8 mouse cellular contexts compared by ENCODE assay signal in the genomic region with DNA sequence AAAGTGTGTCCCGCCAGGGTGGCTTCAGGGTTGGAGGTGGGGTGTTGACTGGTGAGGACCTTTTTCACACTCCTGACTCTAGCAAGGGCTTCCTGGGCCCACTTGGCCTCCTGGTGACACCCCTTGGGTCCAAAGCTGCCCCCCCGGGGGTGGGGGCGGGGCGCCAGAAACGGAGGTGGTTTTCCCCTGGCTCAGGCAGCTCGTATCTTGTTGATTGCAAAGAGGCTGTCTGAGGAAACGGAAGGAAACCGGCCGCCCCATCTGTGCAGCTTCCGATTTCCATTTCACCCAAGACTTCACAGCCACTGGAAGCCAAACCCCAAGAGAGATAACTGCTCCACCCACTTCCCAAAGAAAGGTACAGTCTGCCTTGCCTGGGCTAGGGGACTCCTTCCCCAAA. TPM values are rescaled to one million over a fixed set of nuclear protein-coding genes. Genes with fewer than 3 reads are reported as not detected.
DNase-seq lines count a peak whose midpoint lies in the region; ATAC-seq and TF ChIP-seq lines count a peak whose summit lies in the region.
"Had no signal": no experiment of that assay in that cellular context is flagged by ENCODE, and none has a peak within 500 bp of the region (broad histone marks: within the 10 kb centered on the region; RNA-seq: fewer than 3 reads in every experiment).

No protein-coding gene starts in this region.

- TF ChIP-seq CTCF in lung, postnatal 0 days (IDR thresholded peaks at IDR 0.05): no peak

- DNase-seq in CD8-positive naive resting alpha-beta T cell, adult 2 months (ENCODE audit: low read depth in 2 of 2, low spot score in 2 of 2): peak; percentile 52 to 66
- peak; percentile 79 for DNase-seq in T-cell, adult 2 months (ENCODE audit: low spot score)
- DNase-seq in lung, postnatal 0 days (ENCODE audit: low spot score): no peak
- DNase-seq in spleen, postnatal 36 days (ENCODE audit: low spot score in 2 of 2): peak; percentile 88 to 90
- no peak for DNase-seq in gastrocnemius, postnatal 14 days
- DNase-seq in left cerebral cortex, postnatal 25 days (ENCODE audit: low spot score in 2 of 2): no peak

- no peak overlapping the region for H3K9ac ChIP-seq in lung, postnatal 0 days (replicated peaks; ENCODE audit: low read depth)
- H3K9ac ChIP-seq in forebrain, embryonic 13.5 days: no peak overlapping the region
- H3K9ac ChIP-seq: heart, embryonic 15.5 days had no signal

- intact Hi-C loops in gastrocnemius, postnatal 14 days (cut with DNase I; ENCODE audit: low total_unique reads): loop anchor here (10.0 kb wide), 1 partner anchor 203 kb away; no protein-coding TSS in a partner anchor
- intact Hi-C loops in left cerebral cortex, postnatal 25 days (cut with DNase I): no loop called here

- no peak overlapping the region for H3K4me3 ChIP-seq in lung, postnatal 0 days (ENCODE audit: low read depth, low read length)
- no peak overlapping the region for H3K4me3 ChIP-seq in forebrain, embryonic 13.5 days
- H3K4me3 ChIP-seq: heart, embryonic 15.5 days had no signal

- H3K4me2 ChIP-seq in lung, postnatal 0 days (replicated peaks; ENCODE audit: low read depth, low read length): no peak overlapping the region
- no peak overlapping the region for H3K4me2 ChIP-seq in forebrain, embryonic 13.5 days
- H3K4me2 ChIP-seq: heart, embryonic 15.5 days had no signal

- no peak for TF ChIP-seq EP300 in lung, postnatal 0 days (IDR thresholded peaks at IDR 0.05)

- H3K36me3 ChIP-seq in lung, postnatal 0 days (ENCODE audit: insufficient read depth, low read length): no peaks in the 10 kb centered on the region
- H3K36me3 ChIP-seq in forebrain, embryonic 13.5 days (ENCODE audit: poor library complexity, severe bottlenecking): no peaks in the 10 kb centered on the region
- H3K36me3 ChIP-seq: heart, embryonic 15.5 days had no signal

- no peaks in the 10 kb centered on the region for H3K27me3 ChIP-seq in lung, postnatal 0 days (replicated peaks; ENCODE audit: insufficient read depth, low read length)
- no peaks in the 10 kb centered on the region for H3K27me3 ChIP-seq in forebrain, embryonic 13.5 days
- H3K27me3 ChIP-seq: heart, embryonic 15.5 days had no signal

- H3K9me3 ChIP-seq in lung, postnatal 0 days (ENCODE audit: low read length): no peaks in the 10 kb centered on the region
- no peaks in the 10 kb centered on the region for H3K9me3 ChIP-seq in forebrain, embryonic 13.5 days (replicated peaks)
- H3K9me3 ChIP-seq: heart, embryonic 15.5 days had no signal

- WGBS in lung, postnatal 0 days: 32% methylated on average over 10 of the region's 10 CpGs
- WGBS in forebrain, embryonic 13.5 days: 59% methylated on average over 10 of the region's 10 CpGs

- H3K4me1 ChIP-seq in lung, postnatal 0 days (ENCODE audit: insufficient read depth, low read depth, low read length): no peaks in the 10 kb centered on the region
- peaks cover 15% of the 10 kb centered on the region for H3K4me1 ChIP-seq in forebrain, embryonic 13.5 days

- peak; percentile 3; the same call in 1 of the 2 replicates for ATAC-seq in lung, postnatal 0 days
- ATAC-seq in forebrain, embryonic 13.5 days: no peak

- no peak overlapping the region for H3K27ac ChIP-seq in lung, postnatal 0 days (ENCODE audit: low read length)
- no peak overlapping the region for H3K27ac ChIP-seq in forebrain, embryonic 13.5 days
- H3K27ac ChIP-seq: heart, embryonic 15.5 days had no signal

RNA-seq across cellular contexts. Expression of gene Rab44, which starts 58.1 kb away (rescaled TPM):
- polyA plus RNA-seq in lung, postnatal 0 days (2015; fragmentation: Nextera tagmentation; extraction: Ambion mirVana): 1.0 and 1.2 TPM in 2 replicates
- 1 to 10 TPM; 1.2 to 1.6 TPM for total RNA-seq in gastrocnemius, postnatal 14 days (2021)
- 0.18 TPM in 1 of 2 replicates, not detected in the other for polyA plus RNA-seq in forebrain, embryonic 13.5 days (2015; fragmentation: Nextera tagmentation; extraction: Ambion mirVana)
- under 1 TPM in 1 of 2 experiments, not detected in 1; 0.14 TPM for total RNA-seq in left cerebral cortex, postnatal 25 days (2021)

Comparison
In these comparisons a context has a peak if more than half of its experiments do, and no peak if none do; other contexts are left out.
1. DNase-seq: peak in CD8-positive naive resting alpha-beta T cell, adult 2 months (2 of 2), T-cell, adult 2 months (single experiment) and spleen, postnatal 36 days (2 of 2); none in lung, postnatal 0 days (single experiment), gastrocnemius, postnatal 14 days (single experiment) and left cerebral cortex, postnatal 25 days (0 of 2).